Mouse (Mus musculus) cerebellum, adult 2 months (tissue): ENCODE data around the gene Gnai1.

ENCODE experiments used
- CTCF ChIP-seq: fragments of 200-500 bp; IDR thresholded peaks from 2 replicates; pipeline ENCODE4 v1.5.1; 2011; ENCODE audit warnings: low read depth, mild to moderate bottlenecking, control low read depth, low read length, moderate library complexity, borderline replicate concordance; ENCODE audit not compliant: insufficient read depth
- POLR2A ChIP-seq: fragments of 200-500 bp; IDR thresholded peaks from 2 replicates; pipeline ENCODE4 v1.6.1; 2011; ENCODE audit warnings: low read length, control low read depth, borderline replicate concordance; ENCODE audit not compliant: insufficient read depth

DNA sequence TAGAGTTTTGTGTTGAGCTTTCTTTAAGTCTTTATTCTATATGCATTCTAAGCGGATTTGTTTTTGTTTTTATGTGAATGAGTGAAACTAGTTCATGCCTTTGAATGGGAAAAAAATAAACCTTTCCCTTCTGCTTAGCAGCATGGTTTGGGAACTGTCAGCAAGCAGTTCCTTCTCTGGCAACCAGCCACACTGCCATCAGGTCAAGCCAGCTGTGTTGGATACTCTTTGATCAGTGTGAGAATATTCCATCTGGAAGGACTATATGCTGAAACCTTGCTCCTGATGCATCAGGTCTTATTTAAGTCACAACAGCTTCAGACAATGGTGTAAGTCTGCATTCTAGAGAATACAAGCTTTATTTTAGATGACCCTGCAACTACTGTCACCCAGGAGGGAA is 139.3 kb downstream of the Gnai1 start:
- TF ChIP-seq POLR2A (no peak), CTCF (no peak)
